Mouse (Mus musculus): Measurements from ENCODE around the gene Polr2a.

DNA sequence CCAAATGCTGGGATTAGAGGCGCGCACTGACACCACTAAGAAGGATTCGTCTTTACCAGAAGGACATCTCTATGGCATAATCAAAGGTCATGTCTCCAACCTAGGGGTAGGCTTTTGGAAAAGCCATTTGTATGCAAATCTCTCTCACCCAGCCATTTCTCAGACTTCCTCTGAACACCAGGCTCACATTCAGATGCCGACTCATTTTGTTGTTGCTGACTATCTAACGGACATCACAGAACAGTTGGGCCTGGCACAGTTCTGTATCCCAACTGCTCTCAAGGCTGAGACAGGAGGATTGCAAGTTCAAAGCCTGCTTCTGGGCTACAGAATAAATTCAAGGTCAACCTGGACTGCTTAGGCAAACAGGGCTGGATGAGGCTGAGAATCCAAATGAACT lies 28.9 kb upstream of the Polr2a start:
- no peak for TF ChIP-seq CTCF (IDR thresholded peaks at IDR 0.05; ENCODE audit: low read depth)
- TF ChIP-seq EP300 (IDR thresholded peaks at IDR 0.05; ENCODE audit: low read depth) = no peak
